Mouse (Mus musculus) urinary bladder, postnatal 36 days (tissue): Measurements from ENCODE around the gene Chat.

ENCODE experiments used
- DNase-seq, 2 experiments: peaks; one replicate each; pipeline ENCODE4 v3.0.0; 2022; ENCODE audit warnings: low spot score in 2 of 2, mixed read lengths in 1 of 2

Gene Chat

DNA sequence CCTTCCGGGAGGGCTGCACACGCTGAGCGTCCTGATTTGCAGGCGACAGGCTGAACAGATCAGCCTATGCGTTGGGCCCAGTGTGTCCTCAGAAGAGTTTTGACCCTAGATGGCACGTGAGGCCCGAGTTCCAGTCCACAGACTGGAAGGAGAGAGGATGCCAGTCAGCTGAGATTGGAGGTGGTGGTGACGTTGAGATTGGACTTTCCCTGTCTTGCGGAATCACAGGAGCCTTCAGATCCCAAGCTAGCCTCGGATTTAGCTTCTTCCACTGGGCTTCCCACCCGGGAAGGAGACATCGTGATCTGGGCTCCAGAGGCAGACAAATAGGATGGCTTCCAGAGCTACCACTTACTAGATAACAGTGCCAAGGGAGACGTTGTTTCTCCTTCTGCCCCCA is at the start of gene Chat:
Gene Chat (minus strand): TSS at position 101 of the 400 bp plus-strand sequence.
- DNase-seq: no peak

DNA sequence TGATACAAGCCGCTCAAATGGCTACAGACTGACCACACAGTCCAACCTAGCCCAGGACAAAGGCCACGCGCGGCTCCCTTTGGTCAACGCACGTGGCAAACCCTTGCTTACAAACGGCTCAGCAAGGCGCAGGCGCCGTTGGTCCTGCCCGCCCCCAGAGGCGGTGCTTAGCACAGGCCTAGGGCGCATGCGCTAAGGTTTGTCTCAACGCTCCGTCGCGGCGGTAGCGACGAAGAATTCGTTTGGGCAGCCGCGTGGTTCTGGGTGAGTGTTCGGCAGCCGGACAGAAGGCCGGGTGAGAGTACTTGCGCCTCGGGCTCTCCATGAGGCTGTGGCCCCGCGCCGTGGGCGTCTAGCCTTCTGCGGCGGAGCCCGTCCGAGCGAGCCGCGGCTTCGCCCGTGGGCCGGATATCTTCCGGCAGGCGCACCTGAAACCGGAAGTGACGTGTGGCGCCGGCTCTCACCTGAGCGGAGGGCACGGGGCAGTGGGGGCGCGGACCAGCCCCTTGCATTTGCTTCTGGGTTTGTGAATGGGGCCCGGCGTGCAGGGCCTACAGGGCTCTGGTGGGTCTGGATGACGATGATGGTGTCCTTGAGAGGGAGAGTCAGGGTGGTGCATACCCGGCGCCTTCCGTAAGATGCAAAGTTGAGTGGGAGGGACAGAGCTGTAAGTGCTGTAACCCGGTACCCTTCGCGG is 47.7 kb upstream of the Chat start, which contains the start of gene Ercc6:
Gene Ercc6 (plus strand): TSS at position 186 of the 697 bp plus-strand sequence.
- peak; percentile 93 for DNase-seq

DNA sequence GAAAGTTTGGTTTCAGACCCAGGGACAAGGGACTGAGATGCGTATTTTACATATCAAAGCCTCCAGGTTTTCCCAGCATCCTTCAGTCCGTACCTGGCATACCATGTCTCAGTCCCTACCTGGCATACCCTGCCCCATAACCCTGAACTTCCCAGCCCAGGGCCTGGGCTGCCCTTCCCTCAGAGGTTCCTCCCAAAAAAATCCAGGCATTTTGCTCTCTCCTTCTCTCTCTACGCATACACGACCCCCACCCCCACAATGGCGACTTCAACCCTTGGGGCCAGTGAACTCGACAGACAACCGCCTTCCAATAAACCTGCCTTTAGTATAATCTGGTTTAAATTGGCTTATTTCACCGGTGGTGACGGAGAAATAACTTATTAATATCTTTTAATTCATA is 47.1 kb upstream of the Chat start:
- DNase-seq: no peak

- no peak for DNase-seq
Observed at GRCm38 (mm10) chr14:32509443-32509961, 43.7 kb upstream of the Chat start.

- DNase-seq: no peak
Observed at GRCm38 (mm10) chr14:32508105-32508835, 42.5 kb upstream of the Chat start.

GRCm38 (mm10) chr14:32507216-32507615 is 41.4 kb upstream of the Chat start:
- no peak for DNase-seq

DNA sequence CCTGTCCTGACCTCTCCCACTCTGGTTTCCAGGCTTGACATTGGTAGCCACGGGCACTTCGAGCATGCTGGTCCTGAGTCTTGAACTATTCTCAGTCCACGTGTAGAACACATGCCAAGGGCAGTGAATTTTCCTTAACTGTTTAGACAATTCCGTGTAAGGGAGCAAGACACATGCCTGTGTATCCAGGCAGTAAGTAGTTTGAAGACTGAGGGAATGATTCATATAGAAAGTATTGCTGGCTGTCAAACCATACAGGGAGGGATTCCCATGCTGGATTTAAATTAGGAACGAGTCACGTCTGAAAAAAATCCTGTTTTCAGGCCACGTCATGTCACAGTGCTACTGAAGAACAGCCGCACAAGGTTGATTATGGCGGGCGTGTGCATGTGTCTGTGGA is 40.5 kb upstream of the Chat start:
- no peak for DNase-seq

- no peak for DNase-seq
Observed at GRCm38 (mm10) chr14:32503897-32504296, 38.1 kb upstream of the Chat start.

GRCm38 (mm10) chr14:32502764-32503688 is 37.2 kb upstream of the Chat start:
- no peak for DNase-seq

DNA sequence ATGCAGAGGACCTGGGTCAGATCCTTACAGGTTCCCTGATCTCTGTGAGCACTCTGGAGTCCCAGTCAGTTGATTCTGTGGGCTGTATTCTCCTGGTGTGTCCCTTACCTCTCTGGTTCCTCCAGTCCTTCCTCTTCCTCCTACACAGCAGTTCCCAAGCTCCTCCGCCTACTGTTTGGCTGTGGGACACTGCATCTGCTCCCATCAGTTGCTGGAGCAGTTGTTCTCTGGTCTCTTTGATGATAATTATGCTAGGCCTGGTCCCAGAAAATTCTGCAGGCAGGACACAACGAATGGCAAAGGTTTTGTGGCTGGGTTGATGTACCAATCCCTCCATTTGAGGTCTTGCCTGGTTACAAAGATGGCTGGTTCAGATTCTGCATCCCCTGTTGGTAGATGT is 35.5 kb upstream of the Chat start:
- DNase-seq: no peak

GRCm38 (mm10) chr14:32496115-32496850 is 30.5 kb upstream of the Chat start:
- peak in 1 of 2 experiments; percentile 31 for DNase-seq

- DNase-seq: no peak
Observed at GRCm38 (mm10) chr14:32492521-32492920, 26.7 kb upstream of the Chat start.

DNA sequence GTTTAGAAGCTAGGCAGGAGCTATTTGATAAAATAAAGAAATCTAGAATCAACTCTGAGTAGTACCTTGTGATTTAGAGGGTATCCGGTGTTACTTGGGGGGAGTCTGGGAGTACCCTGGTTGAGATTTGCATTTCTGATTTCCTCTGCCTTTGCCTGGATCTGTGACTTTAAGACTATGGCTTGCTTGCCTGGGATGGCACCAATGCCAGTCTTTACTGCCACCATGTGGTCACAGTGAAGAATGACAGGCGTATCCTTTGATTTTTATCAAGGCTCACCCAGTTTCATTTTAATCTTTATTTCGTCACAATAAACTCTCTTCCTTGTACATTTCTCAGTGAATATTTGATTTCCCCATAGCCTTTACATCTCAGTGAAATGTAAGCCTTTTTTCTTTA is 16.3 kb upstream of the Chat start:
- DNase-seq: no peak

DNA sequence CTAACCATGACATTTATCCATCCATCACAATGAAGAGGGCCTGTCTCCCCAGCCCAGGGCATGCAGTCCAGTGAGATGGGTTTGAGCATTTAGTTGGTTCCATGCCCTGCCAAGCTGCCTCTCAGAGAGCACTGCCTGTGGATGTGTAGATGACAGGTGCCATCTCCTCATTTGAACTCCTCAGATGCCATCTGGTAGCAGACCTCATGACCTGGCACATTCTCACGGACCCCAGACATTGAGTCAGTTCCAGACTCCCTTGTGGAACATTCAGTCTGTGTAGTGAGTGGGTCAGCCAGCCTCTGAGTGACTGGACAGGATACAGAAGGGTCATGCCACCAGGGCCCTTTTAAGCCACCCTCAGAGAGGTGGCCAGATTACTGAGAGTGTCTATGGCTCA is 11.8 kb upstream of the Chat start:
- DNase-seq: no peak

GRCm38 (mm10) chr14:32476559-32476958 is 10.8 kb upstream of the Chat start:
- no peak for DNase-seq

DNA sequence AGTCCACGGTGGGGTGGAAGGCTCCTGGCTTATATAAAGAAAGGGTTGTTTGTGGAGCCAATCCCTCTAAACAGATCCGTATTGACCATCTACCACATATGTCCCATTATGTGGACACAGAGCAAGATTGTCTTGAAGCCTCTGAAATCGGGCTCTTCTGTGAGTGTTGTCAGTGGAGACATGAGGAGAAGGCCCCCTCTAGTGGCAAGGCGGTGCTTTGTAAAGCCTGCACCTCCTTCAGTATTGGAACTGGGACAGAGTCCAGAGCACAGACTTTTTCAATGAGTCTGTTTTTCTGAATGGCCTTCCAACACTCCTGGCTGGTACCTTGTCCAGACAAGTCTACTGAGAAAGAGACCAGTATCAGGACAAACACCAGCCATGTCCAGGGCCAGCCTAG is 7.2 kb upstream of the Chat start:
- peak; percentile 23 to 34 for DNase-seq

DNA sequence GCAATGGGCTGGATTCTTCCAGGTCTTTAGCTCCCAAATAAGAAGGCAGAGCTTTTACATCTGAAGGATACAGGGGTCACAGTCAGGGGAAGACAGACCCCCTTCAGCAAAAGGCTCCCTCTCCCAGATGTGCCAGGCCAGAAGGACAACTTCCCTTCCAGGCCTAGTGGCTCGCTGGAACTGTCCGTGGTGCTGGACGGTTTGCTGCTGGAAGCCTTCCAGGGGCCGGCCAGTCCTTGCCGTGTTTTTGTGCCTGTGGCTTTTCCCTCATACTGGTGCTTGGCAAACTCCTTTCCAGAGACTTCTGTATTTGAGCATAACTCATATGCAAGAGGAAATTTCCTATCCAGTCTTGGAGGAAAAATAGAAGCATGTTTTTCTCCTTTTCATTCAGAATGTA is 1.8 kb upstream of the Chat start:
- DNase-seq: peak; percentile 27 to 43

DNA sequence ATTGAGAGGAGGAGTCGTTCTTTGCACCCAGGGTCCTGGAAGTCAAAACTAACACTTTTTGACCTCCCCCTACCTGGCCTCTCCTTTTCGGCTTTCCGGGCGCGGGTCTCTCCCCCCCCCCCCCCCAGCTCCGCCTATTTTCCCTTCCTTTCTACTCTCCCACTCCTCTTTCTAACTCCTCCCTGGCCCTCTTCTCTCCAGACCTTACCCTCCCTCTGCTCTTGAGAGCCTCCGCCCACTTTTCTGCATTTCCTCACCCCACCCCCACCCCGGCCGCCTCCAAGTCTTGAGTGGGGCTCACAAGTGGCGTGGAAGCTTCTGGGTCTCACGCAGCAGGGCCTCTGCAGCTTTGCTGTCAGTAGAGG is 301 bp downstream of the Chat start:
- no peak for DNase-seq

- DNase-seq: no peak
Observed at GRCm38 (mm10) chr14:32464601-32465505, 936 bp downstream of the Chat start, which contains the start of gene Slc18a3. TSS of gene Slc18a3 (minus strand) at chr14:32464850.
